Mouse (Mus musculus) stomach, embryonic 16.5 days (tissue): ENCODE data around the gene Ctnnd2. TPM values are rescaled to one million over a fixed set of nuclear protein-coding genes. Genes with fewer than 3 reads are reported as not detected.

ENCODE experiments used
- ATAC-seq: fragments of 200-750 bp; cut with Nextera tagmentation; 2 replicates; pipeline ENCODE4 v1.8.0; 2017; ENCODE audit warnings: moderate number of reproducible peaks, moderate TSS enrichment; ENCODE audit not compliant: insufficient read depth, low FRiP score
- H3K27ac ChIP-seq: fragments of 300-500 bp; sonication (generic); 2 replicates; pipeline ENCODE4 v1.5.1; 2014; ENCODE audit warnings: low read length
- H3K27me3 ChIP-seq: fragments of 300-500 bp; sonication (generic); 2 replicates; pipeline ENCODE4 v1.6.1; 2014; ENCODE audit warnings: low read length, control low read depth, mixed read lengths; ENCODE audit not compliant: control insufficient read depth, insufficient read depth
- H3K36me3 ChIP-seq: fragments of 300-500 bp; sonication (generic); 2 replicates; pipeline ENCODE4 v1.6.1; 2014; ENCODE audit warnings: low read length; ENCODE audit not compliant: control insufficient read depth, insufficient read depth
- H3K4me1 ChIP-seq: fragments of 300-500 bp; sonication (generic); 2 replicates; pipeline ENCODE4 v1.6.1; 2014; ENCODE audit warnings: low read length, control low read depth, mixed read lengths; ENCODE audit not compliant: control insufficient read depth, insufficient read depth
- H3K4me2 ChIP-seq: fragments of 300-500 bp; sonication (generic); 2 replicates; pipeline ENCODE4 v1.6.1; 2014; ENCODE audit warnings: low read depth, low read length, mixed read lengths
- H3K4me3 ChIP-seq: fragments of 300-500 bp; sonication (generic); replicated peaks from 2 replicates; pipeline ENCODE4 v1.5.1; 2014; ENCODE audit warnings: mild to moderate bottlenecking, low read length
- H3K9ac ChIP-seq: fragments of 300-500 bp; sonication (generic); 2 replicates; pipeline ENCODE4 v1.6.1; 2014; ENCODE audit warnings: low read length
- H3K9me3 ChIP-seq: fragments of 300-500 bp; sonication (generic); replicated peaks from 2 replicates; pipeline ENCODE4 v1.6.1; 2016; ENCODE audit warnings: low read length, control low read depth; ENCODE audit not compliant: control insufficient read depth
- WGBS: fragments of 180-500 bp; shearing (Covaris S2); extraction: QIAGEN DNeasy Blood & Tissue Kit; methylation state at CpG from one replicate; pipeline ENCODE4 v1.1.7; 2014; 5-methylcytosine and 5-hydroxymethylcytosine counted together
- polyA plus RNA-seq: library from polyadenylated mRNA; unstranded; fragments of >200 nt; fragmentation: Nextera tagmentation; extraction: Ambion mirVana; gene quantifications from 2 replicates; pipeline ENCODE4 v1.2.1, GENCODE M21; 2015

Gene Ctnnd2
- polyA plus RNA-seq, 1 experiment from 2014 or later = 2.6 TPM

DNA sequence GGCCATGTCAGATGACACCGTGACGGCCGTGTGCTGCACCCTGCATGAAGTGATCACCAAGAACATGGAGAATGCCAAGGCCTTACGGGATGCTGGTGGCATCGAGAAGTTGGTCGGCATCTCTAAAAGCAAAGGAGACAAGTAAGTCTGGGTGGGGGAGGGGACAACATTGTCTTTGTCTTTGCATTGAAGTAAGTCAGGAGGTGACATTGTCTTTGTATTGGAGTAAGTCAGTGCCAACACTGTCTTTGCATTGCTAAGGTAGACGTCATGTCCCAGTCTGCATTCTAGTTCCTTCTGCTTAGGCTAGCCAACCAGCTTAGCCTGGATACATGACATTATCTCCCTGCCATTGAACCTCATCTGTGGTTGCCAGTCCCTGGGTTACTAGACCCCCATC lies 794.4 kb downstream of the Ctnnd2 start:
- H3K4me3 ChIP-seq = no peak overlapping the region
- 88% methylated on average over 7 of the region's 7 CpGs for WGBS

DNA sequence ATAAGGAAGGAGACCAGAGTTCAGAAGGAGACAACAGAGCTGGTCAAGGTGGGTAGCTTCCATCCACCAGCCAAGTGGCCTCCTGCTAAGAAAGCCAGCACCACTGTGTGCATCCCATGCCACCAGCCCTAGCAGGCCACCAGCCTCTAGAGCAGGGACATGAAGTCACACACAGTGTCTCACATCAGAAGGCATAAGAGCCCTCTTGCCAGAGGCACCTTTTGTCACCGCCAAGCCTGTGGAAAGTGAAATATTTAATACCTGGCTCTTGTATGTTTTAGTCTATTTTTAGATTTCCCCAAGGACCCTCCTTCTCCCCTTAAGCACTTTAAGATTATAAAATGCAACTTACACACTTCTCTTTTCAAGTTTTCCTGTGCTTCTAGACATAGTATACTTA lies 802.0 kb downstream of the Ctnnd2 start:
- H3K4me3 ChIP-seq = no peak overlapping the region
- no peaks in the 10 kb centered on the region for H3K27me3 ChIP-seq
- no peak overlapping the region for H3K9ac ChIP-seq
- no peak overlapping the region for H3K4me2 ChIP-seq
- WGBS = 89% methylated on average over 1 of the region's 1 CpGs
- no peak overlapping the region for H3K27ac ChIP-seq
- no peaks in the 10 kb centered on the region for H3K4me1 ChIP-seq
- no peak for ATAC-seq
- H3K9me3 ChIP-seq = no peaks in the 10 kb centered on the region
- no peaks in the 10 kb centered on the region for H3K36me3 ChIP-seq

More for the DNA sequence above, 794.4 kb downstream of the Ctnnd2 start:
- H3K36me3 ChIP-seq = no peaks in the 10 kb centered on the region
- no peaks in the 10 kb centered on the region for H3K27me3 ChIP-seq
- H3K4me1 ChIP-seq = no peaks in the 10 kb centered on the region
- H3K27ac ChIP-seq = no peak overlapping the region
- H3K9ac ChIP-seq = no peak overlapping the region
- no peak overlapping the region for H3K4me2 ChIP-seq
- no peak for ATAC-seq
- no peaks in the 10 kb centered on the region for H3K9me3 ChIP-seq

DNA sequence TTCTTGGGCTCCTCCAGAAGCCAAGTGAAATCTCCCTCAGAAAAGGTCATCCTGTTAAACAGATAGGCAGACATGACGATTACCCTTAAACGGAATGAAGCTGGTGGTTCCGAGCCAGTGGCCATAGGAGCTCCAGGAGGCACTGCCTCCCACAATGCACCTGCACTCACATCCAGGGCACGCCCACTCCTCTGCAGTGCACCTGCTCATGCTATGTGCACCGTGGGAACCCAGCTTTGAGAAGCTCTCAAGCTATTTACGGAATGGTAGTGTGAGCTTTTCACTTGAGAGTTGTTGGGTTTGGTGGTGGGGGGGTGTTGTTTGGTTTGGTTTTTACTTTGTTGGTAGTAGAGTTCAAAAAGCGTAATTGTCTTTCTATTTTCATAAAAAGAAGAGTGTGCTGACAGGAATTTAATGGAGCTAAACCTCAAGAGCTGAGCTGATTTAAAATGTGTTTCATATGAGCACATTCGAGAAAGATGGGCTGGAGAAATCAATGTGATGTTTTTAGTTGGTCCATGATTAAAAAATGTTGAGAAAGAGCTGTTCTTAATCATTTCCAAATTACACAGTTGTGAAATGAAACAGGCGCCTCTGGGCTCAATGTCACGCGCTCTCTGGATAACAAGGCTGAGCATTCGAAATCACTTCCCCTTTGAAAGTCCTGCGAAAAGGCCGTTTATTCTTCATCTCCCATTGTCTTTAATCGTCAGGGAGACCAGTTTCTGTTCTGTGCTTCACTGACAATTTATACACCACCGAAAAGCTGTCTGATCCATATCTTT lies 802.8 kb downstream of the Ctnnd2 start:
- H3K9me3 ChIP-seq = no peaks in the 10 kb centered on the region
- H3K4me3 ChIP-seq = no peak overlapping the region
- no peak overlapping the region for H3K4me2 ChIP-seq
- ATAC-seq = no peak
- H3K27ac ChIP-seq = no peak overlapping the region
- no peaks in the 10 kb centered on the region for H3K36me3 ChIP-seq
- 84% methylated on average over 16 of the region's 16 CpGs for WGBS
- H3K4me1 ChIP-seq = no peaks in the 10 kb centered on the region
- no peak overlapping the region for H3K9ac ChIP-seq
- H3K27me3 ChIP-seq = no peaks in the 10 kb centered on the region

DNA sequence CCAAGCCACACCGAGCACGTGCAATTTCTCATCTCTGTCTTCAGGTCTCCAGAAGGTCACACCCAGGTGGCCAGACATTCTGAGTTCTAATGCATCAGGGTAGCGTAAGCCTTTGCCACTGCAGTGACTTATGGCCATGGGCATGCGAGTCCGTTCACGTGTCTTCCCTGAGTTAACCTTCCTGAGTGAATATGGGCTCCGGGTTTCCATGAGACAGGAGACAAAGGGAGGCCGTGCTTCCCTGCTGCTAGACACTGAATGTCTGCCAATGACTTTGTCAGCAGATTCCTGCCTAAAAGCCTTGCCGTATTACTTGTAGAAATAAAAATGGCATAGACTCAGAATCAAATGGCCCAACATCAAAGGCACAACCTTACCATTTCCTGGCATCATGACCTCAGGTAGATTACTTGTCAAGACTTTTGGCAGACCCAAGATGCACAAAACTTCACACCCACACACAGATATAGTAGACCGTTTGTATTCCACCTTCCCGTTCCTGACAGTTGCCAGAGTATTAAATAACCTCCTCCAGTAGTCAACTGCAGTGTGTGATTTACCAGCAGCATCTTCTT lies 804.9 kb downstream of the Ctnnd2 start:
- Histone ChIP-seq H3K4me2 (no peak overlapping the region), H3K27ac (no peak overlapping the region), H3K36me3 (no peaks in the 10 kb centered on the region), H3K9ac (no peak overlapping the region), H3K4me1 (no peaks in the 10 kb centered on the region), H3K27me3 (no peaks in the 10 kb centered on the region), H3K9me3 (no peaks in the 10 kb centered on the region), H3K4me3 (no peak overlapping the region)
- no peak for ATAC-seq
- WGBS = 60% methylated on average over 11 of the region's 11 CpGs

DNA sequence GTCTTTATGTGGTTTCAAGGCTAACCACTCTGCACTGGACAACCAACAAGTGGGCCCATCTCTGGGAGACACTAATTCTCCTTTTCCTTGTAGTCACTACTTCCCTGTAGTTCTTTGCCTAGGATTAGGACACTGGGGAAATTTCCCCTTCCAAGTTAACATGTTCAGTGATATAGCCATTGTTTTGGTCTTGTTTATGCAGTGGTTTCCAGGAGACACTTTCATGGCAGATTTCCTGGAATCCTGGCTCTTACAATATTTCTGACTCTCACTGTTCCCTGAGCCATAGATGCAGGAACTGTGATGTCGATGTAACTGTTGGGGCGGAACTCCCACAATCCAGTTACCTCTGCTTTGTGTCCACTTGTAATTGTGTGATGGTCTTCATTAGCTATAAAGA lies 814.5 kb downstream of the Ctnnd2 start:
- 86% methylated on average over 2 of the region's 2 CpGs for WGBS
- H3K9me3 ChIP-seq = no peaks in the 10 kb centered on the region
- H3K27ac ChIP-seq = no peak overlapping the region
- no peaks in the 10 kb centered on the region for H3K27me3 ChIP-seq
- no peaks in the 10 kb centered on the region for H3K36me3 ChIP-seq
- H3K9ac ChIP-seq = no peak overlapping the region
- H3K4me3 ChIP-seq = no peak overlapping the region
- no peaks in the 10 kb centered on the region for H3K4me1 ChIP-seq
- H3K4me2 ChIP-seq = no peak overlapping the region
- no peak for ATAC-seq

DNA sequence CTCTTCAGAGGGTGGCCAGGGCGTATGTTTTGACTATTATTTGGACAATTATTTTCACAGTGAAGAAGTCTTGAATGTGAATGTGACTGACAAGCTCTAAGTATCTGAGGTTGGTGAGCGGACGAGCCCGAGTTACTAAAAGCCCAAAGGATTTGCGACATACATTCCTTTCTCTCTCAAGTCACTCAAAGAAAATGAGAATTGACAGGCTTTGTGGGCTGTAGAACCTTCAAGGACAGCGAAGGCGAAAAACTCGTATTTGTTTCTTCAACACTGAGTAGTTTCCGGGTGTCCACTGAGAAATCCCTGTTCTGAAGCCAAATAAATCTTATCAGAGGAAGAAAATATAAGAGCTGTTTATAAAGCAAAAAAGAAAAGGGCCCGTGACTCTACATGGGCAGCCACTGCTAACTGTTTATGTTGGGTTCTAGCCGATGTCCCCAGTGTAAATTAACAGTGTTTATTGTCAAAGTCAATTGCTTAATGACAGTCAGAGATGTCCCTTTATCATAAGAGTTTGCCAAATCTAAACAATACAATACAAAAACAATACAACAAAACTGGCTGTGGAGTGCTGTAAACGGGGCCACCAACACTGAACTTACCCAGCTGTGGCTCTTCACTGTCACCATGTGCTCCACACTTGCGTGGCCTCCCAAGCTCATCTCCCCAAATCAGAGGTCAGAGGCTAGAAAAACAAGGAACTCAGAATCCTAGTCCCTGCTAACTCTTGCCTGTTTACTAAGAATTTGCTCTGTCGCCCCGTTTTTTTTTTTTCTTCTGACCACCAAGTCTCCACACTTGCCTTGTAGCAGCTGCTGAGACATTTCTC lies 818.2 kb downstream of the Ctnnd2 start:
- H3K9ac ChIP-seq = no peak overlapping the region
- H3K4me2 ChIP-seq = no peak overlapping the region
- 47% methylated on average over 15 of the region's 15 CpGs for WGBS
- ATAC-seq = no peak
- H3K9me3 ChIP-seq = no peaks in the 10 kb centered on the region
- H3K4me3 ChIP-seq = no peak overlapping the region
- H3K36me3 ChIP-seq = no peaks in the 10 kb centered on the region
- no peak overlapping the region for H3K27ac ChIP-seq
- no peaks in the 10 kb centered on the region for H3K4me1 ChIP-seq
- H3K27me3 ChIP-seq = no peaks in the 10 kb centered on the region

DNA sequence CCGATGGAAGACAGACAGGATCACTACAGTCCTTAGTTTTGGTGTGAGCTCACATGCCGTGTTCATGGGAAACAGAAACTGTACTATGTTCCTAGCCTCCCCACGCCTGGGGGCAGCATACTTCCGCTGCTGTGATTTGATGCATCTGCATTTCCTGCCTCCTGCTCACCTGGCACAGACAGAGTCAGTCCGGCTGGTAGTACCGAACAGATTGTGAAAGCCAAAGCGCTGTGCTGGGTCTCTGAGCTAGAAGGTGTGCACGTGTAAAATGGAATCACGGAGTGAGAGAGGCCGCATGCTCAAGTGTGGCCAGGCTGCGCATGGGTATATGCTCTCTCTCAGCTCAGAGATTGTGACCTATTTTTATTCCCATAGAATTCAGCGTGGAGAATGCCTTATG lies 820.0 kb downstream of the Ctnnd2 start:
- Histone ChIP-seq H3K4me2 (no peak overlapping the region), H3K4me3 (no peak overlapping the region), H3K9me3 (no peaks in the 10 kb centered on the region), H3K36me3 (no peaks in the 10 kb centered on the region), H3K27ac (no peak overlapping the region), H3K27me3 (no peaks in the 10 kb centered on the region), H3K4me1 (no peaks in the 10 kb centered on the region), H3K9ac (no peak overlapping the region)
- no peak for ATAC-seq
- 86% methylated on average over 12 of the region's 12 CpGs for WGBS

DNA sequence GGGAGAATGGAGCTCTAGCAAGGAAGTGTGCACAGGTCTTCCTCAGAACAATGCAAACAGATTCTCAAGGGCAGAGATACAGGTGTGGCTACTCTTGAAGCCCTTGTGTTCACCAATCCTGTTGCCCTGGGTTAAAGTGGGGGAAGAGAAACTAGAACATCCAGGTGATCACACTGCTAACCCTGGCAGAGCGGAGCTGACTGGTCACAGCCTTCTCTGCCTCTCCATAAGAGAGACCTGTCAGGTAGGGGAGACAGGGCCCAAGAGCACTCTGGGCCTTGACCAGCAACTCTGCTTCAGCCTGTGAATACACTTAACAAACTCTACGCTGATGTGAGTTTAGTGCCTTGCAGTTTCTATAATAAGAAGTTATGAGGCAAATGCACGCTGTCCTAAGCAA lies 820.5 kb downstream of the Ctnnd2 start:
- Histone ChIP-seq H3K36me3 (no peaks in the 10 kb centered on the region), H3K4me3 (no peak overlapping the region), H3K4me1 (no peaks in the 10 kb centered on the region), H3K9me3 (no peaks in the 10 kb centered on the region), H3K27ac (no peak overlapping the region), H3K27me3 (no peaks in the 10 kb centered on the region), H3K9ac (no peak overlapping the region), H3K4me2 (no peak overlapping the region)
- WGBS = 84% methylated on average over 3 of the region's 3 CpGs
- ATAC-seq = no peak

DNA sequence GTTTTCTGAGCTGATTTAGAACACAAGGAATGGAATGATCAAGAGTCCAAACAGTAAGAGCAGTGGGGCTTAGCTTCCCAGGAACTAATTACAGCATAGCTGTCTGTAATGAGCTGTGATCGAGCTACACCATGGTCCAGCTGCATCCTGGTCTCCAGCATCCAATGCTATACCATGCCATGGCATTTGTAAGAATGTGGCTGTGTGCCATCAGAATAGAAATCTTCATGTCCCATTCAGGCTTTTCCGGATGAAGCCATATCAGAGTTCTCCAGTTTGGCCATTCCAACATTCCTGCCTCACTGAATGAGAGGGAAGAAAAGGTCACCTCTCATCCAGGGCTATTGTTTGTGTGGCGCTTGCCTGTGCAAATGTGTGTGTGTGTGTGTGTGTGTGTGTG lies 823.0 kb downstream of the Ctnnd2 start:
- no peak overlapping the region for H3K9ac ChIP-seq
- 71% methylated on average over 3 of the region's 3 CpGs for WGBS
- H3K4me3 ChIP-seq = no peak overlapping the region
- H3K9me3 ChIP-seq = no peaks in the 10 kb centered on the region
- no peaks in the 10 kb centered on the region for H3K4me1 ChIP-seq
- no peaks in the 10 kb centered on the region for H3K27me3 ChIP-seq
- H3K36me3 ChIP-seq = no peaks in the 10 kb centered on the region
- ATAC-seq = no peak
- no peak overlapping the region for H3K4me2 ChIP-seq
- H3K27ac ChIP-seq = no peak overlapping the region
